Mouse (Mus musculus): ENCODE measurements around the gene Bsn. TPM values are rescaled to one million over a fixed set of nuclear protein-coding genes. Genes with fewer than 3 reads are reported as not detected.

Bsn gene
- total RNA-seq, 2 experiments from 2014 or later, result 300 to 320 TPM

DNA sequence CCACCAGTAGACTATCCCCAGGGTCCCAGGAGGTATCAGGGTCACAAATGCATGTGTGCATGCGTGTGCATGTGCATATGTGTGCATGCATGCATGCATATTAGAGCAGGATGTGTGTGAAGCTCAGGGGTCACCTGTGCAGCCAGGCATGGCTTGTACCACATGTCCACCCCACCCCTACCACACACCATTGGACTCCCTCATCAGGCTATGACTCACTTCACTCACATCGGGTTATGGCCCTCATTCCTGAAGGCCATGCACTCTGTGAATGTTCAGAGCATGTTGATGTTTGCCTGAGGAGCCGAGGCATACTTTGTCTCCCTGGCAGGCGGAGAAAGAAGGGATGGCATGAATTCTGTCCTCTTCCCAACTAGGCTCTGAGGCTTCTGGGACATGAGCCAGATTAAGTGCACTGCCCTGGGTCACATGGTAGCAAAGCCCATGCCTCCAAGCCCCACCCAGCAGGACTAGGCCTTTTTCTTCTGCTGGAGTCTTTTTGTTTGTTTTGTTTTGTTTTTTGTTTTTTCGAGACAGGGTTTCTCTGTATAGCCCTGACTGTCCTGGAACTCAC lies 17.3 kb downstream of the Bsn start:
- no peak for DNase-seq (ENCODE audit: extremely low spot score in 1 of 2, low spot score in 2 of 2)
- intact Hi-C loops (cut with DNase I), result loop anchor here (5.0 kb wide), 1 partner anchor 36 kb away; no protein-coding TSS in a partner anchor
- Histone ChIP-seq H3K4me3 (no peak overlapping the region), H3K27ac (no peak overlapping the region; the same call in 1 of the 2 replicates)
- TF ChIP-seq CTCF (IDR thresholded peaks at IDR 0.05), result no peak

DNA sequence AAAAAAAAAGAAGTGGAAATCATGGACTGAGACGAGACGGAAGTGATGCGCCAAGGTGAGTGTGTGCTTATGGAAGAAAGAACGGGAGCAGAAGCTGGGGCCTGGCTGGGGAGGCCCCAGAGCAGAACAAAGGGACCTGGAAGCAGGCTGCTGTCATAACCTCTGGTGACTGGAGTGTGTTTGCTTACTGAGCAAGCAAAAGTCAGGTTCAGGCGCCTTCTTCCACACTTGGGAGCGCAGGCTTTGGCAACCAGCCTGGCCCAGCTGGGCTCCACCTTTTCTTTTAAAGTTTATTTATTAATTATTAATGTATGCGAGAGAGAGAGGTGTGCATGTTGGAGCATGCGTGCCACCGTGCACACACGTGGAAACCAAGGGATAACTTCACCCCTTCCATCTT lies 20.4 kb downstream of the Bsn start:
- no peak for TF ChIP-seq CTCF (IDR thresholded peaks at IDR 0.05)
- intact Hi-C loops (cut with DNase I), result loop anchor here (5.0 kb wide), 1 partner anchor 32 kb away; no protein-coding TSS in a partner anchor
- no peak overlapping the region for H3K4me3 ChIP-seq
- peak overlapping the region; percentile 47; the same call in 1 of the 2 replicates for H3K27ac ChIP-seq
- no peak for DNase-seq (ENCODE audit: extremely low spot score in 1 of 2, low spot score in 2 of 2)

DNA sequence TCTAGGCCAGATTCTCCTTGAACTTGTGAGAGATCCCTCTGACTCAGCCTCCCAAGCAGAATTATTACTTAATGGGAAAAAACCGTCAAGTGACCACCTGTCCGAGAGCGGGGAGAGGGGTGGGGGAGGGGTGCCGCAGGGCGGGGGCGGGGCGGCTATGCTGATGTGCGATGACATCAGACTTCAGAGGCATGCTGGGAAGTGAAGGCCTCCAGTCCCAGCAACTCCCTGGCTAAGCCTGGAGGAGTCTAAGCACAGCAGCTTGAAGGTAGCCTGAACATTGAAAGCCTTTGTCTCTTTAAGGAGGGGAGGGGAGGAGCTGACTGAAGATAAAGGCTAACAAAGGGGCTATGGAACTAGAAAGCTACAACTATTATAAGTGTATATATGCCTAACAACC lies 25.0 kb downstream of the Bsn start:
- Histone ChIP-seq H3K27ac (no peak overlapping the region), H3K4me3 (no peak overlapping the region)
- DNase-seq (ENCODE audit: extremely low spot score in 1 of 2, low spot score in 2 of 2), result no peak
- intact Hi-C loops (cut with DNase I), result no loop called here
- TF ChIP-seq CTCF (IDR thresholded peaks at IDR 0.05), result no peak

DNA sequence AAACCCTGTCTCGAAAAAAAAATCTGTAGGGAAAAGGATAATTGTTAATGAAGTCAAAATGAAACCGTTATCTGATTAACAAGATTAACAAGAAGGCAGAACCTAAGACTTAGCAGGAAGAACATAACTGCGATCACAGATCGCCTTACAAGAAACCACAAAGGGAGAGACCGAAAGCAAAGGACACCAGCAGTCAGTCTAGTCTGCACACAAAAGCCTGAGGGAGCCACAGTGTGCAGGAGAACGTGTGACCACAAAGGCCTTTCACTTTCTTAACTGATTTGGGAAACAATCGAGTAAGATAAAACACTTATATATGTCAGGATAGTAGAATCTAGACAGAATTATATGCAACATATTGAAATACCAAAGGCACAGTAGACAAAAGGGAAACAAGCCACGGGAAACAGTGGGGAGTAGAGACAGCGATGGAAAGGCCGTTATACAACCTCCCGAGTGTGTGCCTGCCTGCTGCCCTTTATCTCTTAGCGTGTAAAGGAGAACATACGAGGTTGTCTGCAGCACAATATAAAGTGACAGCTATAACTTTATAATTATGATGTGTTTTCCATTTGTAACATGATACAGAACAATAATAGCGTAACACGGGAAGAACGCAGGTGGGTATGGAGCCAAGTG lies 26.4 kb downstream of the Bsn start:
- Histone ChIP-seq H3K27ac (peak overlapping the region; percentile 49; the same call in 1 of the 2 replicates), H3K4me3 (no peak overlapping the region)
- intact Hi-C loops (cut with DNase I), result no loop called here
- no peak for DNase-seq (ENCODE audit: extremely low spot score in 1 of 2, low spot score in 2 of 2)
- no peak for TF ChIP-seq CTCF (IDR thresholded peaks at IDR 0.05)

DNA sequence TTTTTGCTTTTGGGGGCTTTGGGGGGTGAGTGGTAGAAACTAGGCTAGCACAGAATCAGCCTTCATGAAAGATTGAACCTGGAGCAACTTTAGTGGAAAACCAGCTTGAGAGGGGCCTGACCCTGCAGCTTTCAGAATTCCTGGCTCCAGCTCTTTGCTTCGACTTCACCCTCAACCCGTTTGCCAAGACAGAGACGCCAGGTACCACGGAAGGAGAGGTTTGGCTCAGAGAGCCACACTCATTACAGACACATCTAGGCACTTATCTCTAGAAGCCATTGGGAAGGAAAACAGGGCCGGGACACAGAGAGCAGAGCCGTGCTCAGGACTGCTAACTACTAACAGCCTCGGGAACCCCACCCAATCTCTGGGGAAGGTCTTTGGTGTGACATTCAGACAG lies 32.3 kb downstream of the Bsn start:
- H3K4me3 ChIP-seq, result no peak overlapping the region
- no peak for DNase-seq (ENCODE audit: extremely low spot score in 1 of 2, low spot score in 2 of 2)
- no peak for TF ChIP-seq CTCF (IDR thresholded peaks at IDR 0.05)
- peak overlapping the region; percentile 94 for H3K27ac ChIP-seq
- intact Hi-C loops (cut with DNase I), result loop anchor here (1.0 kb wide), 1 partner anchor 21 kb away; no protein-coding TSS in a partner anchor

DNA sequence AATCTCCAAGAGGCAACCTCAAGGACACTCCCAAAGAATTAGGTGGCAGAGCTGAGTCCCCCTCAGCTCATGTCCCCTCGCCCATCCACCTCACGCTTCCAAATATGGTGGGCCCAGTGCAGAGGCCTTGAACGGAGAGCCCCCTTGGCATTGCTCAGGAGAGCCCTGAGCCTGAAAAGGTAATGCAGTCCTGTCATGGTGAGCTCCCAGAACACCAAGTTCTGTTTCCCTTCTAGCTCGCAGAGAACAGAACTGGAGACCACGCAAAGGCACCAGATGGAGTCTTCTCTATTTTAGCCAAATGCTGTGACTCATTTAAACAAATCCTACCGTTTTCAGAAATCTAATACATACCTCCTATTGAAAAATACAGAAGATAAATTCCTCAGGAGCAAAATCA lies 32.7 kb downstream of the Bsn start:
- intact Hi-C loops (cut with DNase I), result loop anchor here (1.0 kb wide), 1 partner anchor 20 kb away; no protein-coding TSS in a partner anchor
- peak in 1 of 2 experiments; percentile 47 for DNase-seq (ENCODE audit: extremely low spot score in 1 of 2, low spot score in 2 of 2)
- Histone ChIP-seq H3K27ac (peak overlapping the region; percentile 94), H3K4me3 (no peak overlapping the region)
- TF ChIP-seq CTCF (IDR thresholded peaks at IDR 0.05), result no peak

DNA sequence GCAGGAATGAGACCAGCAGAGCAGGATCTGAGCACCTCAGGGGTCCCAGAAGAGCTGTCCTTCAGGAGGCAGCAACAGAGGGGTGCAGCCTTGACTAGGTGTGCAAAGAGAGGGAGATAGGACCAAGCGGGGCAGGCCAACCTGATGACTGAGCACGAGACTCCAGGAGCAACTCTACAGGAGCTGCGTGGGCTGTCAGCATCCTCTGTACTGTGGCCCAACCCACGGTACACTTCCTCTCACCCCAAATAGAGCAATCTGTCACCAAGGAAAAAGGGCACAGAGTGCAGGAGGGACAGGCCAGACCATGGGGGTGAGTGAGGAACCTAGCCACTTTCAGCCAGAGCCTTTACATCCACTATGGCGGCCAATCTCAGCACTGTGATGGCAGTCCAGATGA lies 33.4 kb downstream of the Bsn start:
- Histone ChIP-seq H3K27ac (peak overlapping the region; percentile 94), H3K4me3 (no peak overlapping the region)
- intact Hi-C loops (cut with DNase I), result loop anchor here (1.0 kb wide), 1 partner anchor 19 kb away; no protein-coding TSS in a partner anchor
- DNase-seq (ENCODE audit: extremely low spot score in 1 of 2, low spot score in 2 of 2), result no peak
- TF ChIP-seq CTCF (IDR thresholded peaks at IDR 0.05), result no peak

DNA sequence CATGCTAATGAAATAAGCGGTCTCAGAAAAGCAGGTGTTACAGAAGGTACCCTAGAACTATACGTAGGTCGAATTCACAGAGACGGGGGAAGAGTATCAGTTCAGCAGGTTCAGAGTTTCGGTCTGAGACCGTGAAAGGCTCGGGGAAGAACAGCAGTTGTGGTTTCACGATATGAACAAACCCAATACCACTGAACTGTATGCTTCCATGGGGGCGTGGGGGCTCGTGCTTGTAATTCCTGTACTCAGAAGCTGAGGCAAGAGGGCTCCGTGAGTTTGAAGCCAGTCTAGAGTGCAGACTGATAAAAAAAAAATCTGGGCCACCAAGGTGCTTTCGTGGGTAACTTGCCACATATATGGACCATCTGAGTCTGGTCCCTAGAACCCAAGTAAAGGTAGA lies 35.4 kb downstream of the Bsn start:
- H3K4me3 ChIP-seq, result no peak overlapping the region
- no peak for TF ChIP-seq CTCF (IDR thresholded peaks at IDR 0.05)
- H3K27ac ChIP-seq, result peak overlapping the region; percentile 86
- intact Hi-C loops (cut with DNase I), result no loop called here
- DNase-seq (ENCODE audit: extremely low spot score in 1 of 2, low spot score in 2 of 2), result no peak

DNA sequence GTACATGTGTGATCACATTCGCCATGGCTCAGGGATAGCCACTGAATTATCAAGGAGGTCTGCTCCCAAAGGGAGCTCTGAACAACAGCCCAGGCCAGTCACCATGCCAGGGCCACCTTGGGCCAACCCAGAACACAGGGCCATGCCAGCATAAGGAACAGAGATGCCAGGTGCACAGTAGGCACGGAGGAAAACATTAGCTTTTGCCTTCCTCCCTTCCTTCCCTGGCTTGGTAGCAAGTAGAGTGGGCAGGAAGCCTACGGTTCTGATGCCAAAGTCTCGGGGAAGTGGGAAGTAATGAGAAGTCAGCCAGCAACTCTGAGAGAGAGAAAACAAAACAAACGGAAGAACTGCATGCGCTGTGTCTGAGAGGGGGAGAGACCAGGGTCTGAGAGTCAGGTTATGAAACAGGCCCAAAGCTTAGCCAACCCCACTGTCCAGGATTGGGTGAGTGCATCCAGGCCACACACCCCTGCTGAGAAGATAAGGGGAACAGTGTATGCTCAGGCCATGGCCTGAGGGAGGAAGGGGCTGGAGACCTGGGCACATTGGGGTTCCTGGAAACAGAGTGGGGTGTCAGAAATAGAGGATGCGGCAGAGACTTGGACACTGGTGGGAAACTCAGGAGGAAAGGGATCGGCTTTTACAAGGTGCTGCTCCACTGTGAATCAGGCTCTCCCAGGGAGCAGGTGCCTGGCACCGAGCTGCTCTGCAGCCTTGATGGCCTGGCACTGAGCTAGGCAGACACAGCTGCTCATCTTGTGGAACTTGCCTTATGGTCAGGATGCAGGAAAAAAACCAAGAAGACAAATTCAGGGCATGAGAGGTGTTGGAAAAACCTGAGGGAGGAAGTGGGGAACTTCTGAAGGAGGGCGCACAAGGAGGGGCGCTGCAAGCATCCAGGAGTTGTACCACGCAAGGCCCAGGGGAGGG lies 36.4 kb downstream of the Bsn start:
- no peak for TF ChIP-seq CTCF (IDR thresholded peaks at IDR 0.05)
- H3K27ac ChIP-seq, result peak overlapping the region; percentile 86
- intact Hi-C loops (cut with DNase I), result loop anchor here (1.0 kb wide), 1 partner anchor 16 kb away; no protein-coding TSS in a partner anchor
- DNase-seq (ENCODE audit: extremely low spot score in 1 of 2, low spot score in 2 of 2), result no peak
- H3K4me3 ChIP-seq, result no peak overlapping the region

DNA sequence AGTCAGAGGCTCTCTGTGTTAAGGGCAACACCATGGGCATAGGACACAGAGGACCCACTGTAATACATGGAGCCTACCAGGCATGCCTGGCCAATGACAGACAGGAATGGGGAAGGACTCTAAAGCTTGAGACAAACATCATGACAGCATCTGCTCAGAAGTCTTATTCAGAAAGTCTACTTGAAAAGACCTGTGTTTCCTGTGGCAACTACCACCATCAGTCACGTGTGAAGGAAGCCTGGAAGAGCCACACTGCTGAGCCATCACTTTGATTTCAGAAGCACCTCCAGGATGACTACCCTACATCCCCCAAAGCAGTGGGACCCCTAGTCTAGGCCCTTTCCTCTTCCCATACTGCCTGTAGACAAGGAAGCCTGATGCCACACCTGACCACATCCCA lies 39.7 kb downstream of the Bsn start:
- no peak overlapping the region; the same call in 1 of the 2 replicates for H3K27ac ChIP-seq
- DNase-seq (ENCODE audit: extremely low spot score in 1 of 2, low spot score in 2 of 2), result no peak
- intact Hi-C loops (cut with DNase I), result no loop called here
- H3K4me3 ChIP-seq, result no peak overlapping the region
- TF ChIP-seq CTCF (IDR thresholded peaks at IDR 0.05), result no peak

DNA sequence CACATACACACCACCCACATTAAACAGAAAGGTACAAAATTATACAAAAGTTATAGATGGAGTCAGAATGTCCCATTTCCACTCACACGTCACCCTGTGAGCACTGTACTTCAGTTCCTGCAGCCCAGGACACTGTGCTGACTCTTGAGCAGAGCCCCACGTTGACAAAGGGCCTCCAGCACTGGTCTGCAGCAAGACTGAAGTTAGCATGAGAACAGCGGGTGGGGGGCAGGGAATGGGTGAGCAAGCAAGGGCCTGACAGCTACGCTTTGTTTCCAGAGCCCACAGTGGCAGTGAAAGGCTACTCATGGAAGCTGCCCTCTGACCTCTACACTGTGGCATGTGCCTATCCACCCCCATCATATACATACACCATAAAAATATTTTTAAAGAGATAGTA lies 40.4 kb downstream of the Bsn start:
- intact Hi-C loops (cut with DNase I), result no loop called here
- no peak for DNase-seq (ENCODE audit: extremely low spot score in 1 of 2, low spot score in 2 of 2)

DNA sequence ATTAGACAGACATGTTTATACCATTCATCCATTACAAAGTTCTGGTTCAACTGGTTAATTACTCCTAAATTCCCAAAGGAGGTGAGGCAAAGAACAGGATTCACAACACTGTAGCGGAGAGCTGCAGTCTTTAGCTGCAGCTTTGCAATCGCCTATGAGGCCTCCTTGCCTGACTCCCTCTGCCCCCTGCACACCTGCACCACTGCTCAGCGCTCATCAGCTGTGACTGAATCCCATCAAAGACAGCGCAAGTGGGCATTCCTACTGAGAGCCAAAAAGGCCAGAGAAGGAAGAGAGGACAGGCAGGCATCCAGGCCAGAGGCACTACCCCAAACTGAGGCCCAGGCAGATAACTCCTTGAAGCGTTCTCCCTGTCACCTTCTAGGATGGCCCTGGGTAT lies 42.6 kb downstream of the Bsn start:
- intact Hi-C loops (cut with DNase I), result no loop called here
- H3K27ac ChIP-seq, result peak overlapping the region; percentile 84
- no peak overlapping the region for H3K4me3 ChIP-seq
- DNase-seq (ENCODE audit: extremely low spot score in 1 of 2, low spot score in 2 of 2), result no peak
- no peak for TF ChIP-seq CTCF (IDR thresholded peaks at IDR 0.05)

More for the DNA sequence above, 40.4 kb downstream of the Bsn start:
- no peak overlapping the region for H3K4me3 ChIP-seq
- TF ChIP-seq CTCF (IDR thresholded peaks at IDR 0.05), result no peak
- H3K27ac ChIP-seq, result peak overlapping the region; percentile 40; the same call in 1 of the 2 replicates
